Mouse (Mus musculus): ENCODE results near the gene Chst11.

The Chst11 gene

DNA sequence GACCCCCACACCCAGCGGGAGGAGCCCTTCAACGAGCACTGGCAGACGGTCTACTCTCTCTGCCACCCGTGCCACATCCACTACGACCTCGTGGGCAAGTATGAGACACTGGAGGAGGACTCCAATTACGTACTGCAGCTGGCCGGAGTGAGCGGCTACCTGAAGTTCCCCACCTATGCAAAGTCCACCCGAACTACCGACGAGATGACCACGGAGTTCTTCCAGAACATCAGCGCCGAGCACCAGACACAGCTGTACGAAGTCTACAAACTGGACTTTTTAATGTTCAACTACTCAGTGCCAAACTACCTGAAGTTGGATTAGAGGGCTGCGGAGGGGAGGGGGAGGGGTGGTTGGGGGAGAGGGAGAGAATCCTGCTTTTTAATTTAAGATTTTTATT is 206.2 kb downstream of the Chst11 start:
- in situ Hi-C loops (cut with MboI; ENCODE audit: unreplicated experiment in 2 of 2), result no loop called here

DNA sequence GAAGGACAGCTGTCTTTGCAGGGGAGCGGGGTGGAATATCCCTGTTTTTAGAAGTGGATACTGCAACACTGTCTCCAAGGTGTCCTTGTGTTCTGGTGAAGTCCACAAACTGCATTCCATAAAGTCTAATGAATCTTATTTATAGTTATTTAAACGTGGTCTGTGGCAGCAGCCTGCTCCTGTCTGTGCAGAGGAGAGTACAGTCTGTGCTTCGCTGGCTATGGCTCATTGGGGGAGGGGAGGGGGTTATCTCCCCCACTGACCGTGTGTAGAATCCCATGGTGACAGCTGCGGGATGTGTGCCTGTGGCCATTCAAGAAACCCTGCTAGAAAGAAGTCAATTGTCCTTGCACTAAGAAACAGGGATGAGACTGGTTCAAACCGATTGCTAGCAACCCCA is 206.7 kb downstream of the Chst11 start:
- in situ Hi-C loops (cut with MboI; ENCODE audit: unreplicated experiment in 2 of 2), result no loop called here

DNA sequence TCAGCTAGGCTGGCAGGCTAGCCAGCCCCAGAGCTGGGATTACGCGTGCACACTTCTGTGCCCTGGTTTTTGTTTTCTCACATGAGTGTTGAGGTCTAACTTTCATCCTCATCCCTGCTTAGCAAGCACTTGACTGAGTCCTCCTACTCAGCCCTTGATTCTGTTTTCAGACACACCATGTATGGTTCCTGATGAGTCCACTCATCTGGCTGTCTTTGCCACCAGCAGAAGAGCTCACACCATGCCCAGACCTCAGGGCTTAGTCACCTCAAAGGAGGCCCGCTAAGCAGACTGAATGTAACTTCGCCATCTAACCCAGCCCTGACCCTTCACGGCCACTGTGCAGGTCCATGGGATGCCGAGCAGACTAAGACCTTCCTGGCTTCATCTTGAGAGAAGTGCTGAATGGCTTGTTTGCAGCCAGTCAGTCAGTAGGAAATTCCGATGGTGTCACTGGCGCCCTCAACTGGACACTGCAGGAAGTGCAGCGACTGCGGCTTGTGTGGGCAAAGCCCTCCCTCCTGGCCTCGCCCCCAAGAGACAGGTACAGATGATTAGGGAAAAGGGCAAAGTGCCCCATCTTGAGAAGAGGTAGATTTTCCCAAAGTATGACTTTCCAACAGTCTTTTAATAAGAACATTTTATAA is 212.5 kb downstream of the Chst11 start:
- in situ Hi-C loops (cut with MboI; ENCODE audit: unreplicated experiment in 2 of 2), result loop anchor here (5.0 kb wide), 3 partner anchors 96 to 391 kb away; no protein-coding TSS in a partner anchor

DNA sequence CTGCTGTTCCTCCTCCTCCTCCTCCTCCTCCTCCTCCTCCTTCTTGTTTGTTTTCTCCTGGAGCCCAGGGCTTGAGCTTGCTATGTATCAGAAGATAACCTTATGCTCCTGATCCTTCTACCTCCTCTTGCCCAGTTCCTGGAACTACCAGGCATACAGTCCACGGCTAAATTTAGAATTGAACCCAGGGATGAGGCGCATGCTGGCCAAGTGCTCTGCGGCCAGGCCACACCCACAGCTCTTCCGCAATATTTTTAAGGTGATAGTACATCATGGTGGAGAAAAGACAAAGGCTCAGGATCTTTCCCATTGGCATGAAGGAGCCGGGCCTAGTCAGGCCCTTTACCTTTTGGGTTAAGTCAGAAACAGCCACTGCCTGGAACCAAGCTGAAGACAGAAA is 213.4 kb downstream of the Chst11 start:
- in situ Hi-C loops (cut with MboI; ENCODE audit: unreplicated experiment in 2 of 2), result loop anchor here (5.0 kb wide), 3 partner anchors 96 to 391 kb away; no protein-coding TSS in a partner anchor

DNA sequence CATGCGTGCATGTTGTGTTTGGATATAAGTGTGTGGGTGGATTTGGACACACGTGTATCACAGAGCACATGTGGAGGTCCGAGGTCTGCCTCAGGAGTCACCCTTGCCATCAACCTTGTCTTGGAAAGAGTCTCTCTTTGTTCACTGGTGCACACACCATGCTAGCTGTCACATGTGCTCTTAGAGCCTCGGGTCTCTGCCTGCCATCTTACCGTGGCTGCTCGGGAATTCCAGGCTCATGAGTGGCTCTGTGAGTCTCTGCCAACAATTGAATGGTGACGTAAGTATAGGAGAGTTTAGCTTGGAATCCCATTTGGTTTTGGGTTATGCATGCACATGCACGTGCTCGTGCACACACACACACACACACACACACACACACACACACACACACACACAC is 214.0 kb downstream of the Chst11 start:
- in situ Hi-C loops (cut with MboI; ENCODE audit: unreplicated experiment in 2 of 2), result loop anchor here (5.0 kb wide), 3 partner anchors 97 to 392 kb away; no protein-coding TSS in a partner anchor

DNA sequence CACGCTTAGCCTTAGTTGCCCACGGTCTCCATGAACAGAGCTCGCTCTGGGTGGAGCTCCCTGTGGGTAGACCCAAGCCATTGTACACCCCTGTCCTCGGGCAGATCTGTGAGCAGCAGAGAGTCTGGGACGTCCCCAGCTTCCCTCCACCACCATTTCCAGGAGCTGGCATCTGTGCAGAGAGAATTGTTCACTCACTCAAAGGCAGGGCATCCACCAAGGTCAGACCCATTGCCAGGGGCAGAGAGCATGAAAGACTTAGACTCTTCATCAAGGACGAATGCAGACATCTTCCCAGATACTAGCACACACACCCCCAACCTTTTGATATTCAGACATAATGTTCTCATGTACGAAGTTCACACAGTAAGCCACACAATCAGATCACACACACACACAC is 216.2 kb downstream of the Chst11 start:
- in situ Hi-C loops (cut with MboI; ENCODE audit: unreplicated experiment in 2 of 2), result loop anchor here (25.0 kb wide), 2 partner anchors 311 to 539 kb away; no protein-coding TSS in a partner anchor

DNA sequence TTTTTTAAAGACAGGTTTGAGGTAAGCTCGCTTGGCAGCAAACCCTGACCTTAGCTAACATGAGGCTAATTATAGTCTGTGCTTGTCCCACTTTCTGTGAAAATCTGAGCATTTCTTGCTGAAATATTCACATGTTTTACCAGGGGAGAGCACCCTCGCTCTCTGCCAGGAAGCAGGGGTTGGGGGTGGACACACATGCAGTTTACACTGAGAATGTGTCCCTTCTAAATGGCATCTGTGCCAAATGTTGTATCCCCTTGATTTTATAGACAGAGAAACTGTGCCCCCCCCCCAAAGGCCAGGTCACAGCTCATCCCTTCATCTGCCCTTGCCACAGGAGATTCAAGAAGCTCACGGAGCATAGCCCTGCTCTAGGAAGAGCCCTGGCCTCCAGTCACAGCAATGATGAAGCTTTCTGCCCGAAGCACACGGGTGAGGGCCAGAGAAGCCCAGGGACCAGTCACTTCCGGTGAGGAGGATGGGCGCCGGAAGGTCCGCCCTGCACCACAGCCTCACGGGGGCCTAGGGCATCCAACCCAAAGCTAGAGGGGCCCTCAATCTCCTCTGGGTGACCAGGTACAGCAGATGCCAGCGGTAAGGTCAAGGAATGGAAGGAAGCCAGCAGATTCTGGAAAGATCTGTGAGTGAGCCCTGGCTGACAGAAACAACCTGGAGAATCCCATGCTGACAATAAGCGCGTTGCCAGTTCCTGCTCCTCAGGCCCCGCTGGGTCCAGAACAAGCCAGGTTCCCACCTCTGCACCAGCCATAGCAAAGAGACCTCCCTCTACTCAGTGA is 217.8 kb downstream of the Chst11 start:
- in situ Hi-C loops (cut with MboI; ENCODE audit: unreplicated experiment in 2 of 2), result loop anchor here (25.0 kb wide), 2 partner anchors 309 to 541 kb away; no protein-coding TSS in a partner anchor

DNA sequence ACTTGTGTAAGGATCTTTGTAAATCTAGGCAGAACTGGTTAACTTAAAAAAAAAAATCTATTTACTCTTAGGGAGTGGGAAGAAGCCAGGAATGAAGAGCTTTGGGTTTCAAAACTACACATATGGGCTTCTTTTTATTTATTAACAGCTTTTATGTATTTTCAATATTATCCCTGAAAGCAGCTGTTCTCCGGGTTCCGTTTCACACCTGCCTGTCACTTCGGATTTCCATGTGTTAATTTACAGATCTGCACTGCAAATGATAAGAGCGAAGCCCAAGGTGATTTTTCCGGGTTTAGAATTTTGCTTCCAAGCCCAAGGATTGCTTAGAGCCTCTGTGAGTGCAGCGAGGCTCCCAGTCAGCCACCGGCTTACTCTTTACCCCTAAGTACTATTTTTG is 223.1 kb downstream of the Chst11 start:
- in situ Hi-C loops (cut with MboI; ENCODE audit: unreplicated experiment in 2 of 2), result loop anchor here (25.0 kb wide), 2 partner anchors 304 to 546 kb away; no protein-coding TSS in a partner anchor

DNA sequence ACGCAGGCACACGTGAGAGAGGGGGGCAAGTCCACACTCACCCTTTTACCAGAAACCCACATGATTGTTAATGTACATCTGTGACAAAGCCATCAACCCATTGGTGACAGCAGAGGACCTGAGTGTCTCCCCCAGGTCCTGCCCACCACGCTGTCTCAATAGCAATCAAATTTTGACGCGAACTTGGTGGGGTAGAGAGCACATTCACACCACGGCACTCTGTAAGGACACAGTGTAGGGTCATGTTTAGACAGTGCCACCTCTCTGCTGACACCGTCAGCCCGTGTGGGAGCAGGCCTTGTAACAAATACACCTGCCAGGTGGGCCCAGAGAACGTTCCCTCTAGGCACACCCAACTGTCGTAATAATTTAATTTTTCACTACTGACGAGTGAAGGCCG is 224.1 kb downstream of the Chst11 start:
- in situ Hi-C loops (cut with MboI; ENCODE audit: unreplicated experiment in 2 of 2), result loop anchor here (25.0 kb wide), 2 partner anchors 303 to 547 kb away; no protein-coding TSS in a partner anchor

DNA sequence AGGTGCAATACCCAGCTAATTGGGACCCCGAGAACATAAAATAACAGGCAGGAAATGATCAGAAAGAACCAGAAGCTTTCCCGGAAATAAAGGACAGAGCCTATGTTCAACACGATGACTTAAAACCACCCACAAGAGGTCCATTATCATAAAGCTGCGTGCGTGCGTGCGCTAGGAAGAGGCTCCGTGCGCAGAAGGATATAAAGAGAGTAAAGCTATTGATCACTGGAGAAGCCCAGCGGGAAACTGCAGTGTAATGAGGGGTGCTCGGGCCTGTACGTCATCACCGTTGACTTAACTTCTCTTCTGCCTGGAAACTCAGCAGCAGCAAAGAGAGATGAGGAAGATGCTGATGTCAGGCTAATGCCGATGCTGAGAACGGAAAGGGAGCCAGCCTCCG is 224.8 kb downstream of the Chst11 start:
- in situ Hi-C loops (cut with MboI; ENCODE audit: unreplicated experiment in 2 of 2), result loop anchor here (25.0 kb wide), 2 partner anchors 302 to 548 kb away; no protein-coding TSS in a partner anchor

DNA sequence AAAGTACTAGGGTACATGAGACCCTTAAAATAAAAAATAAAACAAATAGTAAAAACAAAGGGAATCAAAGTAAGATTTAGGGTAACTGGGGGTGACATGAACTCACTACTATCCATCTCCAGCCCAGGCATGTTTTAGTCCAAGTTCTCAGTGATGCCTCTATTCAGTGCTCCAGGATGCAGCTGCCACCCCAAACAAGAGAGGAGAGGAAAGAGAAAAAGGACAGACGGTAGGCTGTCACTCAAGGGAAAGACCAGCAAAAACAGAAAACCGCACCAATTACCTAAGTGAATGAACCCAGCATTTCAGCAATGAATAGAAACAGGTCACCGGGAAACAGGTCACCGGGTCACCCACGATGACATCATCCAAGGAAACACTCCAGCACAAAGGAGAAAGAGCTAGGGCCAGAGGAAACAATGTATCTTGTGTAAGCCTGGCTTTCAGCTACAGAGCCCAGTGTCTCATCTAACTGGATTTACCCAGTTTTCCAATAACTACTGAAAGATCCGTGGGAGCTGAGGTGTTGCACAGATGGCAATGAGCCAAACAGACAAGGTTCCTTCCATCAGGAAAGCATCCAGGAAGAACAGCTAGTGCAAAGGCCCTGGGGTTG is 225.8 kb downstream of the Chst11 start:
- in situ Hi-C loops (cut with MboI; ENCODE audit: unreplicated experiment in 2 of 2), result loop anchor here (25.0 kb wide), 2 partner anchors 301 to 549 kb away; no protein-coding TSS in a partner anchor

DNA sequence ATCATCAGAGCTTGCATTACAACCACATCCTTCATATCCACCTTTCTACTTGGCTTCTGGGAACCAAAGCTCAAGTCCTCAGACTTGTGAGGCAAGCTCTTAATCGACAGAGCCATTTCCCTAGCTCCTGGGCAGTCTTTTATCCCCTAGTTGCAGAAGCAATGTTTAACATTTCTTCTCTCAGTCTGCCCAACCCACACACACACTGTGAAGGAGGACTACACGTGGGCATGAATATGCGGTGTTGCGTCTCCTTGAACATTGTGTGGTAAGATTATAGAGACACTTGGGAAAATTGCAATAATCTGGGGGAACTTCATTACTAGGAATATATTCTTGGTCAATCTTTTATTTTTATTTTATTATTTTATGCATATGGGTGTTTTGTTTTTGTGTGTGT is 227.3 kb downstream of the Chst11 start:
- in situ Hi-C loops (cut with MboI; ENCODE audit: unreplicated experiment in 2 of 2), result loop anchor here (25.0 kb wide), 2 partner anchors 300 to 550 kb away; no protein-coding TSS in a partner anchor

DNA sequence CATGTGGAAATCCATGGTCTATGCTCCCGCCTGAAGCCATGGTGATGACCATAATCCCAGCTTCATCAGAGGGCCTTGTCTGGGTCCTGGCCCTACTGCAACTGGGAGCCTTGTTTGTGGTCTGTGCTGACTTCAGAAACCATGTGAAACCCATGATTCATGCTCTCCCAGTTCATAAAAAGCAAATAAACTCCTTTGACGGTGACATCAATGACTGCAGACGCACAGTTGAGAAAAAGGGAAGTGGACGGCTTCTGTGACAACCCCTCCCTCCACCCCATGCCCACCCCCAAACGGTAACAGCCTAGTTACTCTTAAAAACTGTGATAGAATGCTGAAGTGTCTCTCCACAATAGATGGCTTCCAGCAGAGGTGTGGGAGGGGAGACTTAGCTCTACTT is 230.3 kb downstream of the Chst11 start:
- in situ Hi-C loops (cut with MboI; ENCODE audit: unreplicated experiment in 2 of 2), result loop anchor here (25.0 kb wide), 2 partner anchors 297 to 553 kb away; no protein-coding TSS in a partner anchor

DNA sequence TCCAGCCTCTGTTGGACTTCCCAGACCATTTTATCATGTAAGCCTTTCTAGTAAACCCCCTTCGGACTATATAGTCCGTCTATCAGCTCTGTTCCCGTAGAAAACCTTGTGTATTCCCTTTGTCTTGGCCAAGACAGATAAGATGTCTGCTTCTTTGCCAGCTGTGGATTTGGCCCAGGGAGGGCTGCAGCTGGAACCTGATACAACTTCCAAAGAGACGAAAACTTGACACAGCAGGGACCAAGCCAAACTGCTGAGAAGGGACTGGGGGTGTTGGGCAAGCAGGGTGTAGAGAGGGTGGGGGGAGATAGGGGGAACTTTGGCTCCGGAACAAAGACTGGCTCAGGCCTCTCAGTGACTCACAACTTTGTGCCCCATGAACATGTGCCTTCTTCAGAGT is 232.0 kb downstream of the Chst11 start:
- in situ Hi-C loops (cut with MboI; ENCODE audit: unreplicated experiment in 2 of 2), result loop anchor here (25.0 kb wide), 2 partner anchors 295 to 555 kb away; no protein-coding TSS in a partner anchor

DNA sequence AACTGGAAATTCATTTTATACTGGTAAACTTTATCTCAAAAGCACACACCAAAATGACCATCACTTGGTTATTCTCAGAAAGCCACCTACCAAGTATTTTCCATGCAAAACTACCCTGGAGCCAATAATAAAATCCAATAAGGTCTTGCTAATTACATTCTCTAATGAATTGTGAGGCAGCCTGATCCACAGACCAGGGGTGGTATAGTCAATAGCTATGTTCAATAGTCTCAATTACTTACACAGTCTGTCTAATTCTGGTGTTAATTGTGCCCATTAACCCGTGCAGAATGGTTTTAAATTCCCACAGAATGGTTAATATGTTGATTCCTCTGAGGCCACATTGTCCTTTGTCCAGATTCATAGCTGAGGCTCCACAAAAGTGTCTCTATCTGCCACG is 233.5 kb downstream of the Chst11 start:
- in situ Hi-C loops (cut with MboI; ENCODE audit: unreplicated experiment in 2 of 2), result loop anchor here (25.0 kb wide), 2 partner anchors 294 to 556 kb away; no protein-coding TSS in a partner anchor

DNA sequence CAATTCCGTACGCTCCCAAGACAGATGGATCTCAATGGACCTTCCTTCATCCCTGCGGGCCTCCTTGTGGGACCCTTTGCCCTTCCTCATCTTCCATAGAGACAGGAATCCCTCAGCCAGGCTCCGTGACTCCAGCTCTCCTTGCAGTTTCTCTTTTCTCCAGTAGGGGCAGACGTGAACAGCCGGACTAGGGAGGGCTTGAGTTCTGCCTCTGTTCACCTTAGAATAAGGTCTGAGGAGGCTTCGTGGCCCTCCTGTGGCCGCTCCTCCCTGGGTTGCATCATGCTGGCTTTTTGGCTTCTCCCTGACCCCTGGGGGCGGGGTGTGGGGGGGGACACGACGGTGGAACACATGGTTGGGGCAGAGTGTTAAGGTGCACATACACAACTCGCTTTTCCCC is 234.4 kb downstream of the Chst11 start:
- in situ Hi-C loops (cut with MboI; ENCODE audit: unreplicated experiment in 2 of 2), result loop anchor here (25.0 kb wide), 2 partner anchors 293 to 557 kb away; no protein-coding TSS in a partner anchor

DNA sequence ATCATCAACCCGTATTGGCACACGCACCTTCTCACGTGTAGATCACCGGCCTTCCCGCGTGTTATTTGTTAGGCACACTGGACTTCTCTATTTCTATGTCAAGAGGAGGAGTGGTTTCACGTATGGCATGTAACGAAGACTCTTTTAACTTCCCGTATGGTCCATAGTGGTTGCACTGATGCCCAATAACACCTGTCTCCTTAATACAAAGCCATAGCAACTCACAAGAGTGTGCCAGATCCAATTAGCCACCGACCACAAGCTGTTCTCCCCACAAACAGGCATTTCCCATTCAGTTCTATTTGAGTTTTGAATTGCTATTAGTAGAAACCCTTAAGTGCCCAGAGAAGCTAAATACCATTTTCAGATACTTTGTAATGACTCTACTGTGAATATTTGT is 234.9 kb downstream of the Chst11 start:
- in situ Hi-C loops (cut with MboI; ENCODE audit: unreplicated experiment in 2 of 2), result loop anchor here (25.0 kb wide), 2 partner anchors 292 to 558 kb away; no protein-coding TSS in a partner anchor

DNA sequence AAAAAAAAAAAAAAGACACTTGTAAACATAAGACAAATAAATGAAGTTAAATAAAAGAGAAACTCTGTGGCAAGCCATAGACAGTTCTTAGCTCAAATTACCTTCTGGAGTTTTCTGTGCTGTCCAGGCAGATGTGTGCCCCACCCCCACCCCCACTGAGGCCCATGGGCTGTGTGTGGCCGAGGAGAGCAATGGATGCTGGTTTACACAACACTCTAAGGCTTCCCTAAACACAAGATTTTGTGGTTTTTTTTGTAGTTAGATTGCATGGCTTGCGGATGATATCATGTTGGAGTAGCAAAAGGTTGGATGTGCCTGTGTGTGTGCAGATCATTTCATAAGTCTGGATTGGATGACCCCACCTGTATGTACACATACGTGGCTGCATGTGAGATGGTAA is 235.5 kb downstream of the Chst11 start:
- in situ Hi-C loops (cut with MboI; ENCODE audit: unreplicated experiment in 2 of 2), result loop anchor here (25.0 kb wide), 2 partner anchors 291 to 559 kb away; no protein-coding TSS in a partner anchor

DNA sequence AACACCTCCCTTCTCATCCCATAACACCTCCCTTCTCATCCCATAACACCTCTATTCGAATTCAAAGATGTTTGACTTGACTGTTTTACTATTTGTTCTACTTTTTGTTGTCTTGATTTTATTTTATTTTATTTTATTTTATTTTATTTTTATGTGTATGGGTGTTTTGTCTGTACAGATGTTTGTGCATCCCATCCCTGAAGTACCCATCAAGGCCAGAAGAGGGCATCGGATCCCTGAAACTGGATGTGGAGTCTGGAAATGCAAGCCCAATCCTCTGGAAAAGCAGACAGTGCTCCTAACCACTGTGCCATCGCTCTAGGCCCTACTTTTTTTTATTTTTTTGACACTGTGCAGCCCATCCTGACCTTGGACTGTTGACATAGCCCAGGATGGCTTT is 239.7 kb downstream of the Chst11 start:
- in situ Hi-C loops (cut with MboI; ENCODE audit: unreplicated experiment in 2 of 2), result loop anchor here (25.0 kb wide), 2 partner anchors 287 to 563 kb away; no protein-coding TSS in a partner anchor

DNA sequence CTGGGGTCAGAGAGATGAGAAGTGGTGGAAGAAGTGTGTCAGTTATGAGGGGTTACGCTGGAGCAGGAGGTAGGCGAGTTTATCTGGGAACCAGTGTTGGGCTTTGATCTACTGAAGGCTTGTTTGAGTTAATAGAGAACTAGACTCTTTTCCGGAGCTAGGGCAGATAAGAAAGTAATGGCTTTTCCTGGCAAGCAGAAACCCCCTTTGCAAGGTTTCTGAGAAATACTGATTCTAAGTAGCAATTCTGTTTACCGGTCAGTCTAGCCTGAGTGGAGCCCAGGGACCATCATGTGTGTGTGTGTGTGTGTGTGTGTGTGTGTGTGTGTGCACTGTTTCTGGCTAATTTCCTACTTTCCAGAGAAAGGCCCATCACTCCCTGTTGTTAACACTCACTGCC is 243.3 kb downstream of the Chst11 start:
- in situ Hi-C loops (cut with MboI; ENCODE audit: unreplicated experiment in 2 of 2), result no loop called here
